Mouse (Mus musculus): ENCODE results near the gene Capn7. TPM values are rescaled to one million over a fixed set of nuclear protein-coding genes. Genes with fewer than 3 reads are reported as not detected.

Capn7 gene
- polyA plus RNA-seq, 1 experiment from 2014 or later: 41.1 TPM

DNA sequence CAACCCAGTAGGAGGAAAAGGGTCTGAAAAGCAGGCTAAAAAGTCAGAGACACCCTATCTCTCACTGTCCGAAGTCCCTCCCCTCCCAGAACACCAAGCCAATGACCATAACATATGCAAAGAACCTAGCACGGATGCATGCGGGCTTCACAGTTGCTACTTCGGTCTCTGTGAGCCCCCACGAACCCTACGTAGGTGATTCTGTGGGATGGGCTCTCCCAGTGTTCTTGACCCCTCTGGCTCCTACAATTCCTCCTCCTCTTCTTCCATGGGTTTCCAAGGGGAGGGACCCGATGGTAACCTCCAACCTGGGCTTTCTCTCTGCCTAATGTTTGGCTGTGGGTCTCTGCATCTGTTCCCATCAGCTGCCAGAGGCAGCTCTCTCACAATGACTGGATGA is 9.7 kb upstream of the Capn7 start:
- Histone ChIP-seq H3K4me3 (no peak overlapping the region), H3K36me3 (no peaks in the 10 kb centered on the region), H3K27ac (no peak overlapping the region), H3K9me3 (no peaks in the 10 kb centered on the region), H3K4me2 (no peak overlapping the region), H3K4me1 (peaks cover 6% of the 10 kb centered on the region; the same call in 1 of the 2 replicates), H3K9ac (no peak overlapping the region), H3K27me3 (peaks cover 13% of the 10 kb centered on the region; the same call in 1 of the 2 replicates)
- ATAC-seq (ENCODE audit: insufficient number of reproducible peaks, insufficient read depth, low FRiP score, low TSS enrichment, low read depth): no peak
- WGBS: 76% methylated on average over 7 of the region's 7 CpGs

DNA sequence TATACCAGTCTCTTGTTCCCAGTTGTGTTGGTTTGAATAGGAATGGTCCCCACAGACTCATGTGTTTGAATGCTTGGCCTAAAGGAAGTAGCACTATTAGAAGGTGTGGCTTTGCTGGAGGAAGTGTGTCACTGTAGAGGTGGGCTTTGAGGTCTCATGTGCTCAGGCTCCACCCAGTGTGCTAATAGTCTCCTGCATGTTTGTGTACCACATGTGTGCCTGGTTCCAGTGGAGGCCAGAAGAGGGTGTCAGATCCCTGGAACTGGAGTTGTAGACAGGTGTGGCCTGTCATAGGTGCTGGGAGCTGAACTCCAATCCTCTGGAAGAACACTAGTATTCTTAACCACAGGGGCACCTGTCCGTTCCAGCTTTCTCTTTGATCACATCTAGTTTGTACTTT is 9.2 kb upstream of the Capn7 start:
- peaks cover 13% of the 10 kb centered on the region; the same call in 1 of the 2 replicates for H3K27me3 ChIP-seq
- no peak overlapping the region for H3K27ac ChIP-seq
- no peak overlapping the region for H3K4me2 ChIP-seq
- no peaks in the 10 kb centered on the region for H3K36me3 ChIP-seq
- WGBS: 85% methylated on average over 1 of the region's 1 CpGs
- no peak for ATAC-seq (ENCODE audit: insufficient number of reproducible peaks, insufficient read depth, low FRiP score, low TSS enrichment, low read depth)
- peaks cover 6% of the 10 kb centered on the region; the same call in 1 of the 2 replicates for H3K4me1 ChIP-seq
- H3K9ac ChIP-seq: no peak overlapping the region
- no peak overlapping the region for H3K4me3 ChIP-seq
- H3K9me3 ChIP-seq: no peaks in the 10 kb centered on the region

DNA sequence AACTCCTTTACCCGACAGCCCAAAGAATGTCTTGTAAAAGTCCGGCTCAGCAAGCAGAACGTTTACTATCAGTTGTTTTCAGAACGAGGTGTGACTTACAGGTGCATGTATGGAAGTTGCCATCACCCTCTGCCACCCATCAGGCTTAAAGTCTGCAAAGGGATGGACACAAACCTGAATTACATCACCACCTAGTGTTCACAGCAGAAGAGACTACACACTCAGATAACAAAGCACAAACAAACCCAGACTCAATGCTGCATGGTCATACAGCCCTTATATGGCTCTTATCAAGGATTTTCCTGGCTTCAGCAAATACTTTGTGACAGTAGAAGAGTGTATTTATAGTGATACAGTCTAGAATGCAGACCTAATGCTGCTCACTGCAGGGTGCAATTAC is 8.8 kb upstream of the Capn7 start:
- Histone ChIP-seq H3K4me1 (peaks cover 6% of the 10 kb centered on the region; the same call in 1 of the 2 replicates), H3K4me3 (no peak overlapping the region), H3K27ac (no peak overlapping the region), H3K9ac (no peak overlapping the region), H3K36me3 (no peaks in the 10 kb centered on the region), H3K4me2 (no peak overlapping the region), H3K27me3 (peaks cover 13% of the 10 kb centered on the region; the same call in 1 of the 2 replicates), H3K9me3 (no peaks in the 10 kb centered on the region)
- no peak for ATAC-seq (ENCODE audit: insufficient number of reproducible peaks, insufficient read depth, low FRiP score, low TSS enrichment, low read depth)
- WGBS: 78% methylated on average over 4 of the region's 4 CpGs

DNA sequence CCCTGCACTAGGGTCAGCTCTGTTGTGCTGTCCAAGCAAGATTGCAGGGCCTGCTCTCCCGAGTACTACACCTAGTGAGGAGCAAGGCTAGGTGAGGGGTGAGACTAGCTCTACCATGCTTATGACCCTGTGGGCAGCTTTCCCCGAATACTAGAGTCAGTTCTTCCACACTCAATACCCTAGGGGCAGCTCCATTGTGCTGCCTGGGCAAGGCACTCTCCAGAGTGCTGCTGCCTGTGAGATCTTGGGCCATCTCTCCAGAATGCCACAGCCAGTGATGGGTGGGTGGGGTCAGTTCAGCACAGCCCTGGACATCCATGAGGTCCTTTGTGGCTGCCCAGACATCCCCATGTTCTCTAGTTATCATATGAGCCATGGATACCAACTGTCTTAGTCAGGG is 6.7 kb upstream of the Capn7 start:
- H3K27ac ChIP-seq: no peak overlapping the region
- peaks cover 9% of the 10 kb centered on the region; the same call in 1 of the 2 replicates for H3K27me3 ChIP-seq
- no peak overlapping the region for H3K9ac ChIP-seq
- ATAC-seq (ENCODE audit: insufficient number of reproducible peaks, insufficient read depth, low FRiP score, low TSS enrichment, low read depth): no peak
- 40% methylated on average over 2 of the region's 2 CpGs for WGBS
- no peaks in the 10 kb centered on the region for H3K4me1 ChIP-seq
- no peak overlapping the region for H3K4me3 ChIP-seq
- no peak overlapping the region for H3K4me2 ChIP-seq
- no peaks in the 10 kb centered on the region for H3K36me3 ChIP-seq
- no peaks in the 10 kb centered on the region for H3K9me3 ChIP-seq

DNA sequence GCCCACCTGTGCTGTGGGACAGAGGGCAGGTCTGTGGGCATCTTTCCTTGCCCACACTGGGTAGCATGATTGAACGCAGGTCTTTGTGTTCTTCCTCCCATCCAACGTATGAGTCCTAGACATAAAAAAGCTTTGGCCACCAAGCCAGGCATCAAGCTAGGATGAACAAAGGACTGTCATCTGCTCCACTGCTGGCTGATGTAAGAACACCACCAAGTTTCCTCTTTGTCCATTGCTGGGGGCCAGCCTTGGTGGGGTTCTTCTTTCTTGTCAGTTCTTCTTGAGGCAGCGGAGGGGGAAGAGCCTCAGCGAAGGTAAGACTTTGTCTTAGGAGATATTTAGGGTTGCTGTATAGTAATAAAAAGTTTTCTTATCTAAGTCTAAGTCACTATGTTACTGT is 5.5 kb upstream of the Capn7 start:
- H3K4me3 ChIP-seq: no peak overlapping the region
- no peaks in the 10 kb centered on the region for H3K4me1 ChIP-seq
- no peak overlapping the region for H3K9ac ChIP-seq
- 83% methylated on average over 4 of the region's 4 CpGs for WGBS
- no peaks in the 10 kb centered on the region for H3K36me3 ChIP-seq
- no peak overlapping the region for H3K27ac ChIP-seq
- H3K27me3 ChIP-seq: peaks cover 8% of the 10 kb centered on the region; the same call in 1 of the 2 replicates
- H3K9me3 ChIP-seq: no peaks in the 10 kb centered on the region
- no peak for ATAC-seq (ENCODE audit: insufficient number of reproducible peaks, insufficient read depth, low FRiP score, low TSS enrichment, low read depth)
- H3K4me2 ChIP-seq: no peak overlapping the region

DNA sequence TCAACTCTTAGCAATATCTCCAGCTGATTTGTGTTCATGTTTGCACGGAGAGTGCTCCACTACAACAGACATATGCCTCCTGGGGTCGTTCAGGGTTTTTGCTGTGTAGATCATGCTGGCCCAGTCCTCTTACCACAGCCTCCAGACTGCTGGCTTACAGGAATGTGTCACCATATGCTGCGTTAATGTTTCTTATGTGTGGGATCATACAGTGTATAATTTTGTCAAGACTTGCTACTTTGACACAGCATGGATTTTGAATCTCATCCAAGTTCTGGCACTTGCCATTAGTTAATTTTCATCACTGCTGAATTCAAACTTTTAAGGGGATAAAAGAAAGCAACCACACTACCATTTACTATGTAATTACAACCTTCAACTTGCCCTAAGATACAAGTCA is 673 bp upstream of the Capn7 start:
- no peak overlapping the region for H3K27ac ChIP-seq
- peak overlapping the region; percentile 86 for H3K4me3 ChIP-seq
- peak overlapping the region; percentile 91; the same call in 1 of the 2 replicates for H3K9ac ChIP-seq
- 63% methylated on average over 3 of the region's 3 CpGs for WGBS
- H3K9me3 ChIP-seq: no peaks in the 10 kb centered on the region
- peaks cover 4% of the 10 kb centered on the region for H3K4me1 ChIP-seq
- no peak for ATAC-seq (ENCODE audit: insufficient number of reproducible peaks, insufficient read depth, low FRiP score, low TSS enrichment, low read depth)
- H3K36me3 ChIP-seq: no peaks in the 10 kb centered on the region
- H3K27me3 ChIP-seq: peaks cover 2% of the 10 kb centered on the region; the same call in 1 of the 2 replicates
- peak overlapping the region; percentile 71 for H3K4me2 ChIP-seq

DNA sequence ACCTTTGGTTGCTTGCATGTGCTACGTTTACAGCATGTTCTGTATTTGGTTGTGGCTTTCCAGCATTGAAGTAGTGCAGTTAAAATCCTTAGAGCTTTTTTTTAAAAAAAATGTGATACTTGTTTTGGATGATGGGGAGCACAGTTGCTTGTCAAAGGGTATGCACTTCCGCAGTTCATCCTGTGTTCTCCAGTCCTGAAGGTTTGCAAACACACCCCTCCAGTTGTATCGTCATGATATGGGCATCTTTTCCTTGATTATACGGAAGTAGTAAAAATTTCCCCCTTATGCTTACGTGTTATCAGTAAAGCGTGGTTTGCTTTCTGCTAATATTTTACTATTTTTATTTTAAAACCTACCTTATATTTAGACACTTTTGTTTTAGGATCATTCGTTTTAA is 968 bp downstream of the Capn7 start:
- no peak overlapping the region for H3K27ac ChIP-seq
- no peak for ATAC-seq (ENCODE audit: insufficient number of reproducible peaks, insufficient read depth, low FRiP score, low TSS enrichment, low read depth)

DNA sequence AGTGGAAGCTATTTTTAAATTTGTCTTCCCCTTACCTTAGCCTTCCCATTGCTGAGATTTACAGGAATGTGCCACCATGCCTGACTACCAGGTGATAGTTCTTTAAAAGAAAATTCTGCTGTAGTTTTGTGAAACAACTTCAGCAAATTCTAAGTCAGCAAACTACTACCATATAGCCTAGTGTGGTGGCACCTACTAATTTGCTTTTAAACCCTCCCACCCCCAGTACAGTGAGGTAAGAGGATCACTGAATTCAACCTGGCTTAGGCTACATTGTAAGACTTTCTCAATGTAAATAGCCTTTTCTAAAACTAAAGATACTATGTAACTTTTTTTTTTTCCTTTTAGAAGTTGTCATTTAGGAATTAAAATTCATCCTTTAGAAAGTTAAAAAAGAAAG is 1.5 kb downstream of the Capn7 start:
- H3K9ac ChIP-seq: peak overlapping the region; percentile 91; the same call in 1 of the 2 replicates
- no peak overlapping the region for H3K27ac ChIP-seq
- H3K27me3 ChIP-seq: no peaks in the 10 kb centered on the region
- no peak for ATAC-seq (ENCODE audit: insufficient number of reproducible peaks, insufficient read depth, low FRiP score, low TSS enrichment, low read depth)
- H3K4me2 ChIP-seq: peak overlapping the region; percentile 71
- no peaks in the 10 kb centered on the region for H3K9me3 ChIP-seq
- peak overlapping the region; percentile 86 for H3K4me3 ChIP-seq
- peaks cover 8% of the 10 kb centered on the region for H3K36me3 ChIP-seq
- H3K4me1 ChIP-seq: peaks cover 4% of the 10 kb centered on the region

More for the DNA sequence above, 968 bp downstream of the Capn7 start:
- Histone ChIP-seq H3K36me3 (peaks cover 6% of the 10 kb centered on the region), H3K9ac (peak overlapping the region; percentile 91), H3K4me3 (peak overlapping the region; percentile 86), H3K9me3 (no peaks in the 10 kb centered on the region), H3K27me3 (no peaks in the 10 kb centered on the region), H3K4me1 (peaks cover 4% of the 10 kb centered on the region), H3K4me2 (peak overlapping the region; percentile 71)
- 38% methylated on average over 7 of the region's 7 CpGs for WGBS

DNA sequence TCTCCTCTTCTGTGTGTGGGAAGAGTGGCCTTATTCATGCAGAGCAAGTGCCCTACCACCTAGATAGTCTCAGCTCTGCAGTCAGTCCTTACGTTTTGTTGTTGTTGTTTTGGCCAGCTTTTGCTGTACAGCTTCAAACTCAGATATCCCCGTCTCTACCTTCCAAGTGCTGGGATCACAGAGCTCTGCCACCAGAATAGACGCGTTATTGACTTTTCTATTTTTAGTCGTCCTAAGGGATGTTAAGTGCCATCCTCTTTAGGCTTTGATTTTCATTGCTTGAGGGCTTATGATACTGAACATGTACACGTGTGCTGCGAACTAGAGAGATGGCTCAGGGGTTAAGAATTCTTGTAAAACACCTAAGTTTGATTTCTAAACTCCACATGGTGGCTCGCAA is 6.8 kb downstream of the Capn7 start:
- WGBS: 76% methylated on average over 8 of the region's 8 CpGs
- H3K9ac ChIP-seq: no peak overlapping the region
- H3K9me3 ChIP-seq: no peaks in the 10 kb centered on the region
- no peak overlapping the region for H3K4me3 ChIP-seq
- H3K4me2 ChIP-seq: no peak overlapping the region
- no peak overlapping the region for H3K27ac ChIP-seq
- H3K4me1 ChIP-seq: no peaks in the 10 kb centered on the region
- H3K27me3 ChIP-seq: no peaks in the 10 kb centered on the region
- peaks cover 42% of the 10 kb centered on the region for H3K36me3 ChIP-seq
- no peak for ATAC-seq (ENCODE audit: insufficient number of reproducible peaks, insufficient read depth, low FRiP score, low TSS enrichment, low read depth)

DNA sequence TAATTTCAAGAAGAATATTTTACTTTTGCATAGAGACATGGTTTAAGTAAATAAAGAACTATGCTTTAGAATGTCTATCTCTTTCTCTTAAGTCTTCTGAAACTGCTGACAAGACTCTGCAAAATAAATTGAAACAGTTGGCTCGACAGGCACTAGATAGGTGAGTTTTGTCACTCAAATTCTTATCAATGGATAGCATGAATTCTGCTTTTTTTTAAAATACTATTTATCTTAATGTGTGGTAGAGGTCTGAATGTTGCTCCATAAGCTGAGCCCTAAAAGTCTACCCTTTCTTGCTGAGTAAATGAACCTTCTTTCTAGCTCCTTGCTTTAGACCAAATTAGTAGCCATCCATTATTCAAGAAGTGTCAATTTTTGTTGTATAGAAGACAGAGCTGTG is 8.9 kb downstream of the Capn7 start:
- no peak overlapping the region for H3K4me2 ChIP-seq
- WGBS: 94% methylated on average over 1 of the region's 1 CpGs
- H3K27ac ChIP-seq: no peak overlapping the region
- H3K4me1 ChIP-seq: no peaks in the 10 kb centered on the region
- peaks cover 57% of the 10 kb centered on the region for H3K36me3 ChIP-seq
- ATAC-seq (ENCODE audit: insufficient number of reproducible peaks, insufficient read depth, low FRiP score, low TSS enrichment, low read depth): no peak
- no peak overlapping the region for H3K9ac ChIP-seq
- no peaks in the 10 kb centered on the region for H3K9me3 ChIP-seq
- no peaks in the 10 kb centered on the region for H3K27me3 ChIP-seq
- no peak overlapping the region for H3K4me3 ChIP-seq

DNA sequence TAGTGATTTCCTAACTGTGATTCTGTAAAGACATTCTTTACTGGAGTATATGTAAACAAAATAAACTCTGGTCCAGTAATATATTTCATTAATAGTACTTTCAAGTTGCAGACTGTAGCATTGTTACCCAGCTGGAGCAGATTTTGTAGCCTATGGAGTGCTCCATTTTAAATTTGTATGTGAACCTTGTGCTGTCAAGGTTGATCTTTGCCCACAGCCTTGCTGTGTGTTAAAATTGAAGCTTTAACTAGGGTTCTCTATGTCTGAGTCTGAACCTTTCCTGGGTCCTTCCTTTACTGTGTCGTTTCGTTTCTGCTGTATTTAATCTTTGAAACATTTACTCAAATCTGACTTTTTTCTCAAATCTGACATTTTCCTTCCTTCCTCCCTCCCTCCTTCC is 25.8 kb downstream of the Capn7 start:
- WGBS: 92% methylated on average over 2 of the region's 2 CpGs
- no peak overlapping the region for H3K9ac ChIP-seq
- no peak overlapping the region for H3K4me2 ChIP-seq
- H3K36me3 ChIP-seq: peaks cover 68% of the 10 kb centered on the region
- no peak overlapping the region for H3K27ac ChIP-seq
- no peak overlapping the region for H3K4me3 ChIP-seq
- H3K4me1 ChIP-seq: no peaks in the 10 kb centered on the region
- no peaks in the 10 kb centered on the region for H3K9me3 ChIP-seq
- ATAC-seq (ENCODE audit: insufficient number of reproducible peaks, insufficient read depth, low FRiP score, low TSS enrichment, low read depth): no peak
- H3K27me3 ChIP-seq: no peaks in the 10 kb centered on the region

DNA sequence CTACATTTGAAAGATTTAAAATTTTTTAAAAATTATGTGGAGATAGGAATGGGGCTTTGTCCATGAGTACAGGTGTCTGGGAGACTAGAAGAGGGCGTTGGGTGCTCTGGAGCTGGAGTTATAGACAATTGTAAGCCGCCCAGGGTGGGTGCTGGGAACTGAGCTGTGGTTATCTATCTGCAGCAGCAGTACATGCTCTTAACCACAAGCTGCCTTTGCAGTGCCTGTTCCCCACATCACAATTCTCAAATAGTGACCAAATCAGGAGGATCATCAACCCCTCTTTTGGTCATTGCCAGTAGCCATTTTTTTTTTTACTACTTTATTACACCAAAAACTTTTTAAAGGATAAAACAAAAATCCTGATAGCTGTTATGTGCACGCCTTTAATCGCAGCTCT is 28.2 kb downstream of the Capn7 start:
- Histone ChIP-seq H3K27me3 (no peaks in the 10 kb centered on the region), H3K4me3 (no peak overlapping the region), H3K36me3 (peaks cover 75% of the 10 kb centered on the region), H3K4me1 (no peaks in the 10 kb centered on the region), H3K9me3 (no peaks in the 10 kb centered on the region), H3K9ac (no peak overlapping the region), H3K27ac (no peak overlapping the region), H3K4me2 (no peak overlapping the region)
- WGBS: 94% methylated on average over 4 of the region's 4 CpGs
- no peak for ATAC-seq (ENCODE audit: insufficient number of reproducible peaks, insufficient read depth, low FRiP score, low TSS enrichment, low read depth)

DNA sequence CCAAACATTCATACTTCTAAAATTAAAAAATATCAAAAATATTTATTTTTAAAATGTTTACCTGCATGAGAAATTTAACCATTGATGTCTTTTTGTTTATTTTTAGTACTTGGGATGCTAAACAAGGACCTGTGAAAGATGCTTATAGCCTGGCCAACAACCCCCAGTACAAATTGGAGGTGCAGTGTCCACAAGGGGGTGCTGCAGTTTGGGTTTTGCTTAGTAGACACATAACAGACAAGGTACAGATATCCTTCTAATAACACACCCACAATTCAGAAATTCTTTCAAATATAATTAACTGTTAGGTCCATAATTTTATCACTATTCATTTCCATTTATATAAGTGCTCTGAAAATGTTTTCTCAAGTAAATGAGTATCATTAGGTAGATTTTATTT is 28.9 kb downstream of the Capn7 start:
- Histone ChIP-seq H3K9me3 (no peaks in the 10 kb centered on the region), H3K36me3 (peaks cover 76% of the 10 kb centered on the region), H3K27ac (no peak overlapping the region), H3K9ac (no peak overlapping the region), H3K4me2 (no peak overlapping the region), H3K27me3 (no peaks in the 10 kb centered on the region), H3K4me1 (no peaks in the 10 kb centered on the region), H3K4me3 (no peak overlapping the region)
- no peak for ATAC-seq (ENCODE audit: insufficient number of reproducible peaks, insufficient read depth, low FRiP score, low TSS enrichment, low read depth)

Measured in embryonic facial prominence, embryonic 13.5 days (tissue).